Mouse (Mus musculus) cerebellum, adult 11 months (tissue): ENCODE results near the gene Tnfsf10.
"Not testable (repeated sequence)": the region's sequence is repeated elsewhere in the genome, so short reads cannot be mapped to it uniquely, and the experiment has no call there.

Experiments used
- DNase-seq: peaks from one replicate; pipeline ENCODE4 v3.0.0; 2022

The Tnfsf10 gene

GRCm38 (mm10) chr3:27316559-27317287 lies at the start of gene Tnfsf10:
Gene Tnfsf10, plus strand, starts transcription at chr3:27317028.
- DNase-seq, result no peak

DNA sequence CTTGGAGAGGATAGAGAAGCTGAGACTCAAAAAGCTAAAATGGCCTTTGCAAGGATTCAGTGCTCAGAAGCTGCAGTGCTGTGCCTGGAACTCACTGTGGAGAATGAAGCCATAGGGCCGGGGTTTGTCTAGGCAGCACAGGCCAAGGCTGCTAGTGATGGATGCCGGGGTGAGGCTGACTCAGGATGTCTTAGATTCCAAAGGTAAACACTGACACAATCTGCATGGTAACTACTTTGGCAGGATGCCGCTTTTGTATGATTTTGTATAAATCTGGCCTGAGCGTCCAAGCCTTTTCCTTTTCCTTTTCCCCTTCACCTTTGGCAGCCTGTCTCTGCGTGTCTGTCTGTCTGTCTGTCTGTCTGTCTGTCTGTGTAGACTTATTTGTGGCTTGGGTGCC lies 49.5 kb upstream of the Tnfsf10 start:
- no peak for DNase-seq

- no peak for DNase-seq
Measured at GRCm38 (mm10) chr3:27267887-27268286, 48.9 kb upstream of the Tnfsf10 start.

DNA sequence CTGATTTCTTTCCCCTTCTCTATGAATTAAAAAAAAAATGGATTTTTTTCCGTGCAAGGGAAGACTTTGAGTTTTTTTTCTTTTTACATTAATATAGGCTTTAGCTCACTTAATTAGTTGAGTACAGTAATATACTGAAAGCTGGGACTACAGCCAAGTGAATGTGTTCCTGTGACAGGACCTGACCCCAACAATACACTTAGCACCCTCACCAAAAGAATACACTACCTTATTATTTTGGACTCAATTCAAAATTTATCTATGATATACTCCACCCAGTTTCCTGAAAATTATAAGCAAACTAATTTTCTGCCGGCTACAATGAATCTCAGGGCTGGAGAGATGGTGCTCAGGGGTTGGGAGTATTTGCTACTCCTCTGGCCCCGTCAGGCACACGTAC lies 47.7 kb upstream of the Tnfsf10 start:
- DNase-seq, result no peak

DNA sequence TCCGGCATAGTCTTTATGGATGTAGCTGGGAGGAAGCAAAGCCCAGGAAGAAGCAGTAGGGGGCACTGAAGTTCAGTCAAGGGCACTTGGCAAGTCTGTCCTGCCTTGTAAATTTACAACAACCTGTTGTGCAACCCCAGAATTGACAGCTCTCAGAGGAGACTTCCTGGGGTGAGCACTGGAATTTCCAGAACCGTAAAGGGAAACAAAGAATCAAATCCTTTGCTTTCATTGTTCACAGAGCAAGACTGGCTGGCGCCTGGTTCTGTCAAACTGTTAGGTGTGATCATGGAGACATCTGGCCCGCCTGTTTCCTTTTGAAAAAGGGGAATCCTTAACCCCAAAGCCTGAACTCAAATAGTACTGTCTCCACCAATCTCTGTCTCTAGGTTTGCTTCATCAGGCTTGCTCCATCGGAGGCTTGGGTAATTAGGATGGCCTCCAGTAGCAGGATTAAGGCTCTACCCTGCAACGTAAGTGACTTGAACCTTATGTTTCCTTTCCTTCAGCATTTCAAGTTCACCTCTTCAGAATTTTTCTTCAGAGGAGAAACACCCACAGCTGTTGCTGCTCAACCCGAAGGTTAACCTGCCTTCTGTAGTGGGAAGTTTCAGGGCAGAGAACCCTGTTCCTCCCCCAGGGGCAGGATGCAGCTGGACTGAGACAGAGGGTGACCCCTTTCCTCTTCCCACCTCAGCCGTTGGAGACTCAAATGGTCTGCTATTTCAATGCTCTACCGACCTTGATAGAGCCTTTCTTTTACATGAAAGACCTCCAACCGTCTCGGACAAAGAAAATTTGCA lies 46.5 kb upstream of the Tnfsf10 start:
- no peak for DNase-seq

DNA sequence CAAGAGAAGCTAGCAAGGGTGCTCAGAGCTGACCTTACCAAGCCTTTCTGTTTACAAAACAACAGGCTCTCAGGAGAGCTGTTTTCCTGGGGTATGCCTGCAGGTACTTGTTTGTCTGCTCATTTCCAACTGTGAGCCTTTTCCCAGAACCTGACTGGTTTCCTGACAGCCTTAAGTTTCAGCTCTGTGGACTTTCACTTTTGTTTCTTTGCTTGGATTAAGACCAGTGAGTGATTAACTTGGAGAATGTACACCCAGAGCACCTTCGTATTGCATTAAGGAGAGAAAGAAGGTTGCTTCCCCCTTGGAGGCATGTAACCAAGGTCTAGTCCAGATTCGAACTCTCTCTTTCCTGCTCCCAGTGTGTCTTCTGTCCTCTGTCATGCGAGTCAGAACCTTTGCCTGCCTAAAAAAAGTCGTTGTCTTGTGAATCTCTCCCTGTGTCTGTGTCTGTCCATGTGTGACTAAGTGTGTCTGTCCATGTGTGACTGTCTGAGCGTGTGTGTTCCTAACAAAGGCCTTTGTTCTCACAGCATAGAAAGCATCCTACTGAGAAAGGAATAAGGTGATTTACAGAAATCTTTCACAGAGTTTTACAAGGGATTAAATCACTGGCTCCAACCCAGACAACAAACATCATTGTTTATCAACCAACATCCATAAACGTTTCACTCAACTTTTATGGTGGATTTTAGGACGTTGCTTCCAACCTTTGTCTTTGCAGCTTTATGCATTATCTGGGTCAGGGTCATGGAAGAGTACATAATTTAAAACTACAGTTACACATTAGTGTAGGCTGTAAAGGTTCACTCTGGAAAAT lies 43.7 kb upstream of the Tnfsf10 start:
- DNase-seq, result no peak

GRCm38 (mm10) chr3:27279286-27279925 lies 37.4 kb upstream of the Tnfsf10 start:
- not testable (repeated sequence) for DNase-seq

GRCm38 (mm10) chr3:27280280-27280749 lies 36.5 kb upstream of the Tnfsf10 start:
- no peak for DNase-seq

DNA sequence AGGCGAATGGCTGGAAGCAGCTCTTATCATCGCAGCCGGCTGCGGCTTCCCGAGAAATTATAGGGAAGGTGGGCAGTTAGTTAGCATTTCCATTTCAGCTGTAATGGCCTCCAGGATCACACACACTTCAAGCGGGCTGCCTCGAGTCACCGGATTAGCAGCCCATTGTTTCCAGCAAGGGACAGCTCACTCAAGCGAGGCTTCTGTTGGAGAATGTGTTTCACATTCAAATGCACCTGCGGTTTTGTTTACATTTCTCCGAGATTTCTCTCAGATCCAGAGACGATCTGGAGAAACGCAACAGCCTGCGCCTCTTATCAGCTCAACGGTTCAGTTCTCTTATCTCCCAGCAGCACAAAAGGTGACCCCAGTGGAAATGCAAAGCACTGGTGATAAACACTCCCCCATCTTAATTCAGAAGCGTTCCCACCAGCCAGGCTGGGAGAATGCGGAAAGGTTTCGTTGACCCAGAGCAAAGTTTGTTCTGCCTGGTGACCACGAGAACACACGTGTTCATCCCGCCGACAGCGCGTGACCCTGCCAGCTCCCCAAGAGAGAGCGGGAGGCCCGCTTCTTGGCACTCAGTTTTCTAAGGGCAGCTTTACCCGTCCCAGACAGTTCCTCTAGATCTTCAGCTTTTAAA lies 33.6 kb upstream of the Tnfsf10 start:
- no peak for DNase-seq

GRCm38 (mm10) chr3:27283796-27284195 lies 33.0 kb upstream of the Tnfsf10 start:
- DNase-seq, result no peak

GRCm38 (mm10) chr3:27284227-27284626 lies 32.6 kb upstream of the Tnfsf10 start:
- no peak for DNase-seq

DNA sequence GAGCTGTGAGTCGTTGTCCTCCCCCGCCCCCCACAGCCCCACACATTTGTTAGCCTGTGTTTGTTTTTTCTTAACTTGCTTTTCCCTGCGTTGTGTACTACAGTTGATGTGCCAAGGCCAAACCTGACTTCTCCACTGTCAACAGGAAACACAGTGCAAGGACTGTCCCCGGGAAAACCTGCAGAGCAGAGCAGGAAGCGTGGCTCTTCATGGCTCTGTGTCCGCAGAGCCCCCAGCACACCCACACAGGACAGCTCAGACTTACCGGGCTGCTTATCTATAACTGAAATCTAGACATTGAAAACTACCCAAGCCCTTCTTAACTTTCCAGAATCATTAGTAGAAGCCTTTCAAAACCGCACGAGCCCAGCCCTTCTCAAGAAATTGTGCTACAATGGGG lies 31.8 kb upstream of the Tnfsf10 start:
- no peak for DNase-seq

- no peak for DNase-seq
Measured at GRCm38 (mm10) chr3:27288301-27288700, 28.5 kb upstream of the Tnfsf10 start.

DNA sequence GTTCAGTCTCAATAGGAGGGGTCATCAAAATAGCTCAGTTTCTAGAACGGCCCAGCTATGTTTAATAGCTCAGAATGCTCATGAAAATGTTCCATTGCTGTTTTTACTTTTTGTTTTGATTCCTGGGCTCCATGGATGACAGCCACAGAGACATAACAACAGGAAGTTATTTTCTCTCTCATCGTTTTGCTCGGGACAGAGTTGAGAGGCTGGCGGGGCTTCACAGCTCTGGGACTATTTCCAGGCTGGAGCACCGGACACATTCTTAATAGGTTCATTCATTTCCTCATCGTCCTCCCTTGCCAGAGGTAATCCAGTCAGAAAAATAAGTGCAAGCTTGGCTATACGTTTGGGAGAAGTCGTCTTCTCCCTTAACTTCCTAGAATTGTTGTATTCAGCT lies 27.9 kb upstream of the Tnfsf10 start:
- no peak for DNase-seq

DNA sequence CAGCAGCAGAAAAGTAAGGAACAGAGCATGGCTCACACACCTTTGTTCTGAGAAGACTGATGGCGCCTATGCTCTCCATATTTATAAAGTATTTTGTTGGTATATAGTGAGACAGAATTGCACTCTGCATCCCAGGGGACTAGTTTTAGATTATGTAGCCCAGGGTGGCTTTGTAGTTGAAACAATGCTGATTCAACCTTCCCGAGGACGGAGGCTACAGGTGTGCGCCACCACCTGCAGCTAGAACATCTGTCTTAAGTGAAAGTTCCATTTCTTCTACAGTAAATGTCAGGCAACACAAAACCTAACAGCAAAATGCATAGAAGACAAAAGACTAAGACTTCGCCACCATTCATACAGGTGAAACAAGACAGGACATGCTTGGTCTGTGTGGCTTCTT lies 26.5 kb upstream of the Tnfsf10 start:
- no peak for DNase-seq

GRCm38 (mm10) chr3:27290945-27291344 lies 25.9 kb upstream of the Tnfsf10 start:
- DNase-seq, result not testable (repeated sequence)

DNA sequence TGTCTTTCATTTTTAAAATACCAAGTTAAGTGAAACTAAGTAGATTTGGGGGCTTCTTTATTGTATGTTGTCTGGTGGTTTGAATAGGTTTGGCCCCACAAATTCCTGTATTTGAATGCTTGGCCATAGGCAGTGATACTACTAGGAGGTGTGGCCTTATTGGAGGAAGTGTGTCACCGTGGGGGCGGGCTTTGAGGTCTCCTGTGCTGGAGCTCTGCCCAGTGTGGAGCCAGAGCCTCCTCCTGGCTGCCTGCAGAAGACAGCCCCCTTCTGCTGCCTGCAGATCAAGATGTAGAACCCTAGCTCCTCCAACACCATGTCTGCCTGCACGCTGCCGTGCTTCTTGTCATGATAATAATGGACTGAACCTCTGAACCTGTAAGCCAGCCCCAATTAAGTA lies 25.4 kb upstream of the Tnfsf10 start:
- DNase-seq, result not testable (repeated sequence)

- DNase-seq, result no peak
Measured at GRCm38 (mm10) chr3:27293645-27294385, 23.0 kb upstream of the Tnfsf10 start.

- DNase-seq, result no peak
Measured at GRCm38 (mm10) chr3:27300451-27300850, 16.4 kb upstream of the Tnfsf10 start.

GRCm38 (mm10) chr3:27302339-27303022 lies 14.3 kb upstream of the Tnfsf10 start:
- no peak for DNase-seq

DNA sequence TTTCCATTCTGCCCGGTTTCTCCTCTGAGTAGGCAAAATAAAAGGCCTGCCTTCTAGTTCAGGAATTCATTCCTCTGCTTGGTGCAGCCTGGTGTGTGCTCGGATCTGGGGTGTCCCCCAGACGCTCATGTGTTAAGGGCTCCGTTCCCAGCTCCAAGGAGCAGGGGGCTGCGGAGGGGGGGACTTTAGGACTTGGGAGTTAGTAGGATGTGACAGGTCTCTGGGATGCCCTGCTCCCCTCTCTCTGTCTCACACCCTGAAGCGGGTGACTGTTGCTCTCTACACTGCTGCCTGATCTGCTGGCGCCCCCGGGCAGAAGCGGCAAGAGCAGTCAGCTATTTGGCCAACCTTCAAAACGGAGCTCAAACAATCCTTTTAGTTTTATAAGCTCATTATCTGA lies 10.0 kb upstream of the Tnfsf10 start:
- DNase-seq, result no peak
